Mouse (Mus musculus): ENCODE measurements around the gene Cd3g.

The Cd3g gene

GRCm38 (mm10) chr9:44980242-44980641, at the start of gene Cd3g:
Cd3g (minus strand) TSS chr9:44980431.
- in situ Hi-C loops (cut with MboI, MseI), result loop anchor here (5.0 kb wide), 1 partner anchor 938 kb away; the partner anchor contains the start of gene Thy1

- in situ Hi-C loops (cut with MboI, MseI), result loop anchor here (5.0 to 10.0 kb wide), 2 partner anchors 105 to 387 kb away; no protein-coding TSS in a partner anchor
Observed at GRCm38 (mm10) chr9:45027376-45027775, 47.1 kb upstream of the Cd3g start.

DNA sequence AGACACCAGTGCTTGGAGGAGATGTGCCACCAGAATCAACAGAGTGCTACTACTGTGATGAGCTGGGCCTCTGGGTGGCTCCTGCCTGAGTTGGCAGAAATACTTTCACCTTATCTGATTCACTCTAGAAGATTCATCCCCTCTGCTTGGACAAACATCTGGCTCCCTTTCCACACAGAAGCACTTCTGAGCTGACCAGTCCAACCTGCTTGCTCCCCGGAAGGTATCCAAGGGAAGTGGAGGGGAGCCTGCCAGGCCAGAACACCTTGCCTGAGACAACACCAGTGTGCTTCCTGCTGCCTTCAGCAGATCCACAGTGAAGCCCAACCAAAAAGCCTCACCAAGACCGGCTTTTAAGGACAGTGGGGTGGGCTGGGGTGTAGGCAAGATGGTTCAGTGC, 44.0 kb upstream of the Cd3g start:
- in situ Hi-C loops (cut with MboI, MseI), result loop anchor here (10.0 kb wide), 1 partner anchor 391 kb away; no protein-coding TSS in a partner anchor

GRCm38 (mm10) chr9:45023638-45024037, 43.4 kb upstream of the Cd3g start:
- in situ Hi-C loops (cut with MboI, MseI), result loop anchor here (10.0 kb wide), 1 partner anchor 391 kb away; no protein-coding TSS in a partner anchor

DNA sequence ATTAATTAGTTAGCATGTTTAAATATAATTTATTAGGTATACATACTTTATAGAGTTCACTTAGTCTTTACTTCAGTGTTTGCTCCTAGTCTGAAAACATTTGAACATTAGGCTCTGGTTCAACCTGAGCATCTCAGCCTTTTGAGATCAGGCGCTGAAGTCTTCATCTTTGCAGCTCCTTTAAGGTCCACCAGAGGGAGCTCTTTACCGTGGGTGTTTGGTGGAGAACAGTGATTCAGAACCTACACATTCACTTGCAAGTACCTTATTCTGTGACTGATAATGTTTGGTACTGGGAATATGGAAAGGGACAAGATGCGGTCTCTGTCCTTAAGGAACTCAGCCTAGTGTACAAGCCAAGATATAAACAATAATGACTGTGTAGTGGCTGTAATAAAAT, 42.6 kb upstream of the Cd3g start:
- in situ Hi-C loops (cut with MboI, MseI), result loop anchor here (10.0 kb wide), 1 partner anchor 392 kb away; no protein-coding TSS in a partner anchor

GRCm38 (mm10) chr9:45018031-45018430, 37.8 kb upstream of the Cd3g start:
- in situ Hi-C loops (cut with MboI, MseI), result no loop called here

GRCm38 (mm10) chr9:45015841-45016240, 35.6 kb upstream of the Cd3g start:
- in situ Hi-C loops (cut with MboI, MseI), result no loop called here

- in situ Hi-C loops (cut with MboI, MseI), result loop anchor here (5.0 kb wide), 1 partner anchor 43 kb away; no protein-coding TSS in a partner anchor
Observed at GRCm38 (mm10) chr9:45014879-45015278, 34.6 kb upstream of the Cd3g start.

GRCm38 (mm10) chr9:45011291-45011690, 31.1 kb upstream of the Cd3g start:
- in situ Hi-C loops (cut with MboI, MseI), result loop anchor here (5.0 kb wide), 1 partner anchor 39 kb away; no protein-coding TSS in a partner anchor

DNA sequence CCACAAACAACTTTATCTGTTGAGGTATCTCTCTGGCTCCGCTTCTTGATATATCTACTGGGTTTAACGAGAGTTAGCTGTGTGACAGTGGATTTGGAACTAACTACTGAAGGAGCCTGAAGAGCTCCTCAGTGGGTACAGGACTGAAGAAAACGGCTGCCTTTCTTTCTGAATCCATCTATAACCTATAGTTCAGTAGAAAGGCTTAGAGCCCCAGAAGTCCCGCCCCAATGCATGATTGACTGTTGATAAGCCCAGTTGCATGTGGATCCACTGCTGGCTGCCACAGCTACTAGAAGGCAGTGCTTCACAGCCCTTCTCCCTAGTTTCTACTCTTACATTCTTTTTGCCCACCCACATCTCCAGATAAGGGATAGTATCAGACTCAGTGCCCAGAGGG, 30.2 kb upstream of the Cd3g start:
- in situ Hi-C loops (cut with MboI, MseI), result loop anchor here (5.0 kb wide), 1 partner anchor 38 kb away; no protein-coding TSS in a partner anchor

DNA sequence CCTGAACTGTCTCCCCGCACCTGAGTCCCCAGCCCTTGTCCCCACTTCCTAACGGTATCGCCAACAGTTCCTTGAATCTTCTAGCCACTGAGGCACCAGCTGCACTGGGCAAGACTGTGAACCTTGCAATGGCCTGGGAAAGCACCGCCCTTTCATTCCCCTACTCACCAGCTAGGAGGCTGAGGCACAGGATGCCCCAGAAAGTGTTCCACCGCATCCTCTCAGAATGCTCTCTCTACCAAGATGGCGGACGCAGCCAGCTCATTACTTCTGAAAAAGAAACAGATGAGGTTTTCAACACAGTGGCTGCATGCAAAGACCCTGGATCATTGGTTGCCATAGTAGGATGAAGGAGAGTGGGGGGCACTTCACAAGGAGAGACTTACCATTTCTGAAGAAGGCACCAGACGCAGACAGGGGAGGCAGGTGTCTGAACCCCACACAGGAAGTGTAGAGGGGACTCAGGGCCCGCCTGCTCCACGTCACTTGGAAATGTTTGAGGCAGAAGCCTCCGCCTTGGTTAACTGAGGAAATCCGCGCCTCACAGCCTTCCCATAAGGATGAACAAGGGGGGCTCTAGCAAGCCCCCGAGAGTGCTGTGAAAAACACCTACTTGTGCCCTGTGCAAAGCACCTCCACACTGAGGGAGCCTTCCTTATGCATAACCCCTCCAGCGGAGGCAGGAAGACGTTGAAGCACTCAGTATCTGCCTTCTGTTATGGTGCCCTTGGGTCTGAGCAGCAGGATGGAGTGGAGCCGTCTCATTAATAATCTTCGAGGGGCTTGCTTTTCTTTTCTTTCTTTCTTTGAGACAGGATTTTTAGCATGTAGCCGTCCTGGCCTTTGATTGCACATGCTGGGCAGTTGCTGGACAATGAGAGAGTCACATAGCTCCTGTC, 29.2 kb upstream of the Cd3g start, which contains the start of gene Cd3e:
Gene Cd3e (minus strand): TSS at position 448 of the 899 bp plus-strand sequence.
- in situ Hi-C loops (cut with MboI, MseI), result loop anchor here (5.0 kb wide), 1 partner anchor 37 kb away; no protein-coding TSS in a partner anchor

- in situ Hi-C loops (cut with MboI, MseI), result no loop called here
Observed at GRCm38 (mm10) chr9:45008342-45008741, 28.1 kb upstream of the Cd3g start.

DNA sequence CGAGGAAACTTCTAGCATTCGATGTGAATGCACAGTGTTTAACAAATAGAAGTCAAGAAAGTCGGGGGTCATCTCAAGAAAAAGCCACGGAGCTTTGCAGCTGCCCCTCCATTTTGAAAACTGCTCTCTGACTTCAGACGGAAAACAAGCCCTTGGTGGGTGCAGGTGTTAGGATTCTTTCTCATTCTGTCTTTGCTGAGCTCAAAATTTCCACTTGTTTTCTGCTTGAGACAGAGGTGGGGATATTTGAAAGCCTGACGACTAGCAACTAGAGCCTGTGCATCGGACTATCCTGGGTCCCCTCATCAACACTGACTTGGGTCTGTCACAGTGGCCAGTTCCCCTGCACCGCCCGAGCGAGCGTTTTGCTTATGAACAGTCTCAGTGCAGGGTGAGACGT, 27.2 kb upstream of the Cd3g start:
- in situ Hi-C loops (cut with MboI, MseI), result no loop called here

DNA sequence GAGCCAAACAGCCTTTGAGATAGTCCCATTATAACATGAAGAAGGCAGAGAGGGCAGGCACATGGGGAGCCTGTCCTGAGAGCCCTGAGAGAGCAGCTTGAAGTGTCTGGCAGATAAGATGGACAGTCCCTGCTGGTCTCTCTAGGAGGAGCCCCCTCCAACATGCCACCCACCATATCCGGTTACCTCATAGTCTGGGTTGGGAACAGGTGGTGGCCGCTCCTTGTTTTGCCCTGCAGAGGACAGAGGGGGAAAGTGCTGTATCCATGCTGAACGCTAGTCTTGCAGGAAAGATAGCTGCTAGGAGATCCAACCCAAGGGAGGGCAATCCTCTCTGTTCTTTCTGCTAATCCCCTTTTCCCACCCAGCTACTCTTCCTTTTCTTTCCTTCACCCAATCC, 20.0 kb upstream of the Cd3g start:
- in situ Hi-C loops (cut with MboI, MseI), result no loop called here

DNA sequence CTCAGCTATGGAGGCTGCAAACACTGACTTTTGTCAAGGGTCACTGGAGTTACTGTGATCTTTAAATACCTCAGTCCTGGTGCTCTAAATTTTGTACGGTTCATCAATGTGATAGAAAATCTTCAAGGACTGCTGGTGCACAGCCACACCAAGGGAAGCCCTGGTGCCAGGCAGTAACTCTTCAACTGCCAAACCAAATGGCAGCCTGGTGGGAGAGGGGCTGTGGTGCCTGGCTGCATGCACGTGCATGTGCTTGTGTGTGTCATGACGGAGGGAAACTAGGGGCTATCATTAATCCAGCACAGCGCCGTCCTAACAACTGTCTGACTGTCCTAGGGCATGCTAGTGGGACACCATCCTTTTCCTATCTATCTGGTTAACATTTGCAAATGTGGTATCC, 19.5 kb upstream of the Cd3g start:
- in situ Hi-C loops (cut with MboI, MseI), result no loop called here

GRCm38 (mm10) chr9:44999171-44999570, 18.9 kb upstream of the Cd3g start:
- in situ Hi-C loops (cut with MboI, MseI), result no loop called here

DNA sequence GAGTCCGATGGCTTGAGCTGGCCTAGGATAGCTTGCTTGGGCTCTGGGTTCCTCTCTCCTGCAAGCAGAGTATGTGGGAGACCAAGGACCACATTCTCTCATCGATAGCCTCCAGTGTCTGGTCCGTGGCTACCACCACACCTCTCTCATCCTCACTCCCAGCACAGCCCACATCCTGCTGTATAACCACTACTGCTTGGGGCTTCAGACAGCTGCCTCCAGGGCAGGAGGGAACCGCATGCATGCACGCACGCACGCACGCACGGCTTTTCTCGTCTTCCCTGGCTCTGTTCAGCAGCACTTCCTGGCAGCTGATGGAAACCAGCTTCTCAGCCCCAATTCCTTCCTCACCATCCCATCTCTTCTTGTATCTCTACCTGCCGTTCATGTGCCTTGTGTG, 17.9 kb upstream of the Cd3g start:
- in situ Hi-C loops (cut with MboI, MseI), result no loop called here

DNA sequence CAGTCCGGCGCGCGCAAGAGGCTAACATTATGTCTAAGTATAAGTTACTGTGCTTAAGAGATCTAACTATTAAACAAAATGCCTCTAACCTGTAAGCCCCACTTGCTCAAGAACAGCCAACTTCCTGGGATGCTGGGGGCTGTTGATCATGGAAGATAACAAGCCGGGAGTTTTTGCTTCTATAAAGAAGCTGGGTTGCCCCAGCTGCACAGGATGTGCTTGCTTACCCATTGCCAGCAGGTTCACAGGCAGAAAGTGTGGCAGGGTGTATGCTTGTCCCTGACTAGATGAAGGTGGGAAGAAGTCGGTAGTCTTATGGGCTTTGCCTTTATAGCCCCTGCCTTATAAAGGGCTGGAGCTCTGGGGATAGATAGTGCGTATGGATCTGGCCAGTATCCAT, 16.4 kb upstream of the Cd3g start:
- in situ Hi-C loops (cut with MboI, MseI), result no loop called here

DNA sequence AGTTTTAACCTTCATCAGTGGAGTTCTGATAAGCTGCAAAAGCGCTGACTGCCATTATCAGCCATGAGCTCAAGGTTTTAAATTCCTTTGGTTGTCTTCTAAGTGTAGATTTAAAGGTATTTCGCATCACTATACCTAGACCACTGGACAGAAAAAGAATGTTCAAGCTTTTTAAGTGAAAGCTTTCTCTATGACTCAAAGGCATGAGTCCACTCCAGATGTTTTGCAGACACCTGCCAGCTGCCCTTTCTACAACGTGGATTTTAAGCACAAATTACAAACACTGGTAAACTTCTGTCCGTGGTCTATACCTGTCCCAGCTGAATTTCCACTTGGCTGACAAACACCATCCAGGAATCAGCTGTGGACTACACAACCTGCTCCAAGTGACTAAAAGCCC, 14.7 kb upstream of the Cd3g start:
- in situ Hi-C loops (cut with MboI, MseI), result no loop called here

DNA sequence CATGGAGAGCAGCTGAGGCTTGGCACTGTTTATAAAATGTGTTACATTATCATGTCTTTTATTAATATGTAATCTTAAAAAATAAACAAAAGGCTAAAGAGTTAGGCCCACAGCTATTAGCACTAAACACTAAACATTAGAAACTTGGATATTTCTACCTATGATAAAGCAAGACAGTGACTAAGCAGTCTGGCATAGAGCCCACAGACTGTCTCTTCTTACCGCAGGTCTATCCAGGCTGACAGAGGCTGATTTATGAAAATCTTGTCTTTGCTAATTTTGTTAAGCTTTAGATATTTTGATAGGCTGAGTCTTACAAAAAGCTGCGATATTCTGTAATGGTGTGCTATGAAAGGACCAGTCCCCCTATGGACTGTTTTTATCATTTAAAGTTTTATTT, 13.0 kb upstream of the Cd3g start:
- in situ Hi-C loops (cut with MboI, MseI), result no loop called here

DNA sequence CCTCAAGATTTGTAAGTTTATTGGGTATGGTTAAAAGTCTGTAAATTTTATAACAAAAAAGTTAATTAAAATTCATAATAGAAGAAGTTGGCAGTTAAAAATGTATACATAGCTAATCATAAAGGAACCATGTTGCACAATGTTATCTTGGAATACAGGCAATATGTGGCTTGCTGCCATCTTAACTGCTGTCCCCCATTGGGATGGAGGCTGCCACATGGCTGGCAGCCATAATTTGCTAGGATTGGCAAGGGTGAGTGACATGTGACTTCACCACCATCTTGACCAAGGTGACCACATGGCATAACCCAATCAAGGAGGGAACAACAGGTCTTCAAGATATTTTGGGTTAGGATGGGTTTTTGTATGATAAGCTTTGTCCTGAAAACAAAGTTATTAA, 12.0 kb upstream of the Cd3g start:
- in situ Hi-C loops (cut with MboI, MseI), result no loop called here

DNA sequence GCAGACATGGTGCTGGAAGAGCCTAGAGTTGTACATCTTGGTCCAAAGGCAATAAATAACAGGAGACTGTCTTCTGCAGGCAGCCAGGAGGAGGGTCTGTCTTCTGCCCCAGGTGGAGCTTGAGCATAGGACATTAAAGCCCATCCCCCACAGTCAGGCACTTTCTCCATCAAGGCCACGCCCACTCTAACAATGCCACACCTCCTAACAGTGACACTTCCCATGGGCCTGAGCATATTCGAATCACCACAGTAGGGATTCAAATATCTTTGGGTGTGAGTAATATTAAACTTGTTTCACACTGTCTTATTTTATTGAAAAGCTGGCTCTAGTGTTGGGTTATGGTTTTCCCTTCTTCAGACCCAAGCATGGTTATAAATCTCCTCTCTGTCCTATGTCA, 11.6 kb upstream of the Cd3g start:
- in situ Hi-C loops (cut with MboI, MseI), result no loop called here

GRCm38 (mm10) chr9:44986976-44987375, 6.7 kb upstream of the Cd3g start:
- in situ Hi-C loops (cut with MboI, MseI), result no loop called here
